ENCODE assay signal across 12 mouse cellular contexts in the genomic region with DNA sequence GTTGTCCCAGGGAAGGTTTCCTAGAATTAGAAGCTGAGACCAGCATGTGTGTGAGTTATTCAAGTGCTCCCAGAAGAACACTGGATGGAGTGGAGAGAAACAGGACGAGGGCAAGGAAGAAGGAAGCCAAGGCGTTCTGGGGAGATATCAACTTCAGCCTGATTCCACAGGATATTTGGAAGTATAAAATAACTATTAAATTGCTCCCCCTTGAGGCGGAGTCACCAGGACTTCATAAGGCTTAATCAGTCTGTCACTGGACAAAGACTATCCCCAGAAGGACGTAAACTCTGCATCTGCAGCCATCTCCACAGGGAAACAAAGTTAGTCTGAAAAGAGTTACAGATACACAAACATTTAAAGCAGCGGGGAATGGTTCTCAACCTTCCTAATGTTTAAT.
A peak's percentile ranks its signal among the peaks of the same experiment; 100 is the strongest.
DNase-seq lines count a peak whose midpoint lies in the region; ATAC-seq and TF ChIP-seq lines count a peak whose summit lies in the region.
"Had no signal": no experiment of that assay in that cellular context is flagged by ENCODE, and none has a peak within 500 bp of the region (broad histone marks: within the 10 kb centered on the region; RNA-seq: fewer than 3 reads in every experiment).

No protein-coding gene starts in this region.

- no peak overlapping the region for H3K27ac ChIP-seq in heart, postnatal 0 days (ENCODE audit: low read depth)
- H3K27ac ChIP-seq in heart, embryonic 10.5 days, result no peak overlapping the region
- H3K27ac ChIP-seq in lung, embryonic 14.5 days (ENCODE audit: low read depth), result no peak overlapping the region
- H3K27ac ChIP-seq: embryonic facial prominence, embryonic 12.5 days; forebrain, embryonic 13.5 days; liver, embryonic 14.5 days had no signal

- no peak overlapping the region for H3K4me2 ChIP-seq in heart, postnatal 0 days (ENCODE audit: low read depth, low read length)
- H3K4me2 ChIP-seq in lung, embryonic 14.5 days, result no peak overlapping the region
- H3K4me2 ChIP-seq: embryonic facial prominence, embryonic 12.5 days; forebrain, embryonic 13.5 days had no signal

- intact Hi-C loops in heart, postnatal 36 days (cut with DNase I), result loop anchor here (1.0 to 10.0 kb wide), 2 partner anchors 193 to 521 kb away; no protein-coding TSS in a partner anchor

- TF ChIP-seq EP300 in heart, postnatal 0 days (IDR thresholded peaks at IDR 0.05; ENCODE audit: low read depth), result no peak

- H3K9me3 ChIP-seq in heart, postnatal 0 days (replicated peaks; ENCODE audit: control insufficient read depth, low read length), result no peaks in the 10 kb centered on the region
- H3K9me3 ChIP-seq in heart, embryonic 10.5 days, result no peaks in the 10 kb centered on the region
- H3K9me3 ChIP-seq in lung, embryonic 14.5 days (ENCODE audit: low read depth, low read length), result no peaks in the 10 kb centered on the region
- H3K9me3 ChIP-seq: embryonic facial prominence, embryonic 12.5 days; forebrain, embryonic 13.5 days; midbrain, embryonic 13.5 days had no signal

- no peaks in the 10 kb centered on the region for H3K36me3 ChIP-seq in heart, postnatal 0 days (replicated peaks; ENCODE audit: control insufficient read depth, insufficient read depth, low read length)
- no peaks in the 10 kb centered on the region for H3K36me3 ChIP-seq in heart, embryonic 10.5 days
- no peaks in the 10 kb centered on the region for H3K36me3 ChIP-seq in lung, embryonic 14.5 days (ENCODE audit: insufficient read depth)
- H3K36me3 ChIP-seq: embryonic facial prominence, embryonic 12.5 days; midbrain, embryonic 13.5 days had no signal

- H3K9ac ChIP-seq in heart, postnatal 0 days (replicated peaks; ENCODE audit: low read depth, low read length), result no peak overlapping the region
- H3K9ac ChIP-seq in lung, embryonic 14.5 days, result no peak overlapping the region
- H3K9ac ChIP-seq: embryonic facial prominence, embryonic 12.5 days; forebrain, embryonic 13.5 days; liver, embryonic 14.5 days; midbrain, embryonic 13.5 days had no signal

- no peak for ATAC-seq in heart, postnatal 0 days (ENCODE audit: insufficient read depth, low read depth)
- no peak for ATAC-seq in lung, embryonic 14.5 days (ENCODE audit: insufficient read depth)

- no peaks in the 10 kb centered on the region for H3K4me1 ChIP-seq in heart, postnatal 0 days (ENCODE audit: control insufficient read depth, insufficient read depth)
- peaks cover 4% of the 10 kb centered on the region; the same call in 1 of the 2 replicates for H3K4me1 ChIP-seq in heart, embryonic 10.5 days
- no peaks in the 10 kb centered on the region for H3K4me1 ChIP-seq in lung, embryonic 14.5 days (ENCODE audit: insufficient read depth)
- H3K4me1 ChIP-seq: embryonic facial prominence, embryonic 12.5 days had no signal

- peak; percentile 15; the same call in 1 of the 2 replicates for TF ChIP-seq CTCF in heart, postnatal 0 days (IDR thresholded peaks at IDR 0.05; ENCODE audit: low read depth)
- TF ChIP-seq CTCF in lung, embryonic 14.5 days (IDR thresholded peaks at IDR 0.05; ENCODE audit: low read depth), result peak; percentile 35; the same call in 1 of the 2 replicates

- no peak overlapping the region for H3K4me3 ChIP-seq in heart, postnatal 0 days (ENCODE audit: low read depth, low read length)
- H3K4me3 ChIP-seq in heart, embryonic 10.5 days, result no peak overlapping the region
- no peak overlapping the region for H3K4me3 ChIP-seq in lung, embryonic 14.5 days (ENCODE audit: low read depth, low read length)
- H3K4me3 ChIP-seq: embryonic facial prominence, embryonic 12.5 days; forebrain, embryonic 13.5 days; midbrain, embryonic 13.5 days had no signal

- H3K27me3 ChIP-seq in heart, postnatal 0 days (ENCODE audit: control insufficient read depth, insufficient read depth, low read length), result no peaks in the 10 kb centered on the region
- no peaks in the 10 kb centered on the region for H3K27me3 ChIP-seq in heart, embryonic 10.5 days (ENCODE audit: insufficient read depth, poor library complexity, severe bottlenecking)
- no peaks in the 10 kb centered on the region for H3K27me3 ChIP-seq in lung, embryonic 14.5 days (ENCODE audit: insufficient read depth, low read length)
- H3K27me3 ChIP-seq: embryonic facial prominence, embryonic 12.5 days; forebrain, embryonic 13.5 days; midbrain, embryonic 13.5 days had no signal

- peak; percentile 9 for DNase-seq in heart, postnatal 0 days (ENCODE audit: low spot score)
- DNase-seq in heart, embryonic 10.5 days (ENCODE audit: low spot score), result no peak
- DNase-seq in lung, embryonic 14.5 days, result peak; percentile 68
- no peak for DNase-seq in lung, adult 18-20 months
- DNase-seq in cerebellum, adult 8-10 months, result peak; percentile 15
- DNase-seq in heart, postnatal 36 days, result peak; percentile 3 to 7
- no peak for DNase-seq in frontal cortex, postnatal 14 days (ENCODE audit: low spot score in 2 of 2)
- DNase-seq: right cerebral cortex, postnatal 4 days had no signal

- WGBS in heart, postnatal 0 days, result 59% methylated on average over 5 of the region's 5 CpGs
- 70% methylated on average over 5 of the region's 5 CpGs for WGBS in heart, embryonic 10.5 days
- WGBS in lung, embryonic 14.5 days, result 52% methylated on average over 5 of the region's 5 CpGs

Comparison
In these comparisons a context has a peak if more than half of its experiments do, and no peak if none do; other contexts are left out.
1. DNase-seq: peak in heart, postnatal 0 days (single experiment), lung, embryonic 14.5 days (single experiment), cerebellum, adult 8-10 months (single experiment) and heart, postnatal 36 days (2 of 2); none in heart, embryonic 10.5 days (single experiment), lung, adult 18-20 months (0 of 2) and frontal cortex, postnatal 14 days (0 of 2).